Mouse (Mus musculus): Measurements from ENCODE around the gene Gm15557.
A peak's percentile ranks its signal among the peaks of the same experiment; 100 is the strongest.

DNA sequence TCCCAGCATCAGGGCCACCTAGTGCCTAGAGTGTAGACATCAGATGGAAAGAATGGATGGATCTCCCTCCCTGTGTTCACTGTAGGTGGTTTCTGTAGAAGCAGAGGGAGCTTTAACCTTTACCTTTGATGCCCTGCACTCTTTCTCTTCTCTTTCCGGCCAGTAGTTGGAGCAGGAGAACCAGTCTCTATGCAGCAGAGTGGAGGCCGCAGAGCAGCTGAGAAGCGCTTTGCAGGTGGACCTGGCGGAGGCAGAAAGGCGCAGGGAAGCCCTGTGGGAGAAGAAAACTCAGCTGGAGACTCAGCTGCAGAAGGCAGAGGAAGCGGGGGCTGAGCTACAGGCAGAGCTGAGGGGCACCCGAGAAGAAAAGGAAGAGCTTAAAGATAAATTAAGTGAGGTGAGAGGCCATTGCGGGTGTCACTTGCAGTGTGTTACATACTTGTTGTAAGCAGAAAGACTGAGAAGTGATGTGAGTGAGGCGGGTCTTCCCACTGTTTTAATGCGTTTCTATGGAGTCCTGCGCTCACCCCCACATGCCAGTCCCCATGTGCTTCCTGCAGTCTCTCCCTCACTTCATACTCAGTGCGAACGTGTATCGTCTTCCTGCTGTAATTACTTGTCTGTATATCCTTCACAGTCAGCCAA lies 33.7 kb downstream of the Gm15557 start:
- TF ChIP-seq POLR2A (IDR thresholded peaks at IDR 0.05; ENCODE audit: borderline replicate concordance, control insufficient read depth, low read depth, low read length): no peak
- TF ChIP-seq CTCF (IDR thresholded peaks at IDR 0.05; ENCODE audit: control insufficient read depth, insufficient read depth, low read length): peak; percentile 6; the same call in 1 of the 2 replicates
